Mouse (Mus musculus): ENCODE results near the gene Tex2. TPM values are rescaled to one million over a fixed set of nuclear protein-coding genes. Genes with fewer than 3 reads are reported as not detected.
A peak's percentile ranks its signal among the peaks of the same experiment; 100 is the strongest.
"Not testable (repeated sequence)": the region's sequence is repeated elsewhere in the genome, so short reads cannot be mapped to it uniquely, and the experiment has no call there.

Tex2 gene
- polyA plus RNA-seq, 1 experiment from 2014 or later: 13.1 TPM

DNA sequence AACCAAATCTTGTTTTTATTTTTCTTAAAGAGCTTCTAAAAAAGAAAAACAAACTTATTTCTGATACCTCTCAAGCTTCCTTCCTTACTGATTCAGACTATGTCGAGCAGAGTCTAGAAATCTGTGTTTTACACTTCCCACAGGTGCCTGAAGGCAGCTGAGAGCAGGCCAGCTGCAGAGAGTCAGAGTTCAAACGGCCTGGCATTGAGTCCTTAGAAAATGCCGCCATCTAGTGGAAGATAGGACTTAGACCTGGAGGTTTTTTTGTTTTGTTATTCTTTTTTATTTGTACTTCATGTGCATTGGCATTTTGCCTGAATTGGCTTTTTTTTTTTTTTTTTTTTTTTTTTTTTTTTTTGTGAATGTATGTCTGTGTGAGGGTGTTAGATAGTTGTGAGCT lies 121.8 kb downstream of the Tex2 start:
- Histone ChIP-seq H3K27ac (ENCODE audit: low read length) (no peak overlapping the region), H3K4me3 (replicated peaks; ENCODE audit: low read length) (no peak overlapping the region), H3K9me3 (replicated peaks; ENCODE audit: control insufficient read depth, low read length) (no peaks in the 10 kb centered on the region), H3K4me2 (ENCODE audit: low read depth, low read length) (no peak overlapping the region), H3K9ac (ENCODE audit: low read length) (no peak overlapping the region), H3K36me3 (ENCODE audit: control insufficient read depth, insufficient read depth, low read length) (no peaks in the 10 kb centered on the region), H3K27me3 (ENCODE audit: control insufficient read depth, insufficient read depth, low read length) (no peaks in the 10 kb centered on the region), H3K4me1 (ENCODE audit: control insufficient read depth, insufficient read depth, low read length) (peaks cover 7% of the 10 kb centered on the region)
- ATAC-seq (ENCODE audit: insufficient read depth, low FRiP score): no peak
- WGBS: under 1% methylated on average over 3 of the region's 3 CpGs

DNA sequence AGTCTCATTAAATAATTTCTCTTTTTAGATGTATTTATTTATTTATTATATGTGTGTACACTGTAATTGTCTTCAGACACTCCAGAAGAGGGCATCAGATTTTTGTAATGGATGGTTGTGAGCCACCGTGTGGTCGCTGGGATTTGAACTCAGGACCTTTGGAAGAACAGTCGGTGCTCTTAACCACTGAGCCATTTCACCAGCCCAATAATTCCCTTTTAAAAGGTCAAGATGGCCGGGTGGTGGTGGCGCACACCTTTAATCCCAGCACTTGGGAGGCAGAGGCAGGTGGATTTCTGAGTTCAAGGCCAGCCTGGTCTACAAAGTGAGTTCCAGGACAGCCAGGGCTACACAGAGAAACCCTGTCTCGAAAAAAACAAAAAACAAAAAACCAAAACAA lies 122.6 kb downstream of the Tex2 start:
- H3K4me2 ChIP-seq (ENCODE audit: low read depth, low read length); H3K36me3 ChIP-seq (ENCODE audit: control insufficient read depth, insufficient read depth, low read length); H3K27me3 ChIP-seq (ENCODE audit: control insufficient read depth, insufficient read depth, low read length); H3K9ac ChIP-seq (ENCODE audit: low read length); H3K27ac ChIP-seq (ENCODE audit: low read length); H3K4me3 ChIP-seq (replicated peaks; ENCODE audit: low read length); H3K9me3 ChIP-seq (replicated peaks; ENCODE audit: control insufficient read depth, low read length); ATAC-seq (ENCODE audit: insufficient read depth, low FRiP score): not testable (repeated sequence)
- peaks cover 12% of the 10 kb centered on the region for H3K4me1 ChIP-seq (ENCODE audit: control insufficient read depth, insufficient read depth, low read length)
- WGBS: 81% methylated on average over 6 of the region's 6 CpGs

DNA sequence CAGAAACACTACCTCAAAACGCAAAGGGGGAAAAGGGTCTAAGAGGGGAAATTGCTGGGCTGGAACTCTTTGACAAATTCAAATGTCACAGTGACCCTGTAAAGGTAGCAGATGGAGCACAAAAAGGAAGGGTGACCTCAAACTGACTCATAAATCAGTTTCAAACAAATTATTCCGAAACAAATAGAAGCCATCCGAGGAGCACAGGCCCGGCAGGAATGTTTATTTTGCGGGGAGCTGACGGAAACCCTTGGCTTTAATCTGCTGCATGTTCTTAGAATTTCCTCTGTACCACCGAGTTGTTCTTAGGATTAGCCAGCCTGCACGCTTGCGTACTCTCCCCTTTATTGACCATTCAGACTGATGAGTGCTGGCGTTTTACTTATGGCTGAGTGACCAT lies 123.2 kb downstream of the Tex2 start:
- H3K4me2 ChIP-seq (ENCODE audit: low read depth, low read length): no peak overlapping the region
- H3K4me3 ChIP-seq (replicated peaks; ENCODE audit: low read length): no peak overlapping the region
- WGBS: 25% methylated on average over 10 of the region's 10 CpGs
- no peak for ATAC-seq (ENCODE audit: insufficient read depth, low FRiP score)
- no peaks in the 10 kb centered on the region for H3K27me3 ChIP-seq (ENCODE audit: control insufficient read depth, insufficient read depth, low read length)
- no peak overlapping the region for H3K27ac ChIP-seq (ENCODE audit: low read length)
- no peaks in the 10 kb centered on the region for H3K9me3 ChIP-seq (replicated peaks; ENCODE audit: control insufficient read depth, low read length)
- H3K36me3 ChIP-seq (ENCODE audit: control insufficient read depth, insufficient read depth, low read length): no peaks in the 10 kb centered on the region
- peaks cover 12% of the 10 kb centered on the region for H3K4me1 ChIP-seq (ENCODE audit: control insufficient read depth, insufficient read depth, low read length)
- no peak overlapping the region for H3K9ac ChIP-seq (ENCODE audit: low read length)

DNA sequence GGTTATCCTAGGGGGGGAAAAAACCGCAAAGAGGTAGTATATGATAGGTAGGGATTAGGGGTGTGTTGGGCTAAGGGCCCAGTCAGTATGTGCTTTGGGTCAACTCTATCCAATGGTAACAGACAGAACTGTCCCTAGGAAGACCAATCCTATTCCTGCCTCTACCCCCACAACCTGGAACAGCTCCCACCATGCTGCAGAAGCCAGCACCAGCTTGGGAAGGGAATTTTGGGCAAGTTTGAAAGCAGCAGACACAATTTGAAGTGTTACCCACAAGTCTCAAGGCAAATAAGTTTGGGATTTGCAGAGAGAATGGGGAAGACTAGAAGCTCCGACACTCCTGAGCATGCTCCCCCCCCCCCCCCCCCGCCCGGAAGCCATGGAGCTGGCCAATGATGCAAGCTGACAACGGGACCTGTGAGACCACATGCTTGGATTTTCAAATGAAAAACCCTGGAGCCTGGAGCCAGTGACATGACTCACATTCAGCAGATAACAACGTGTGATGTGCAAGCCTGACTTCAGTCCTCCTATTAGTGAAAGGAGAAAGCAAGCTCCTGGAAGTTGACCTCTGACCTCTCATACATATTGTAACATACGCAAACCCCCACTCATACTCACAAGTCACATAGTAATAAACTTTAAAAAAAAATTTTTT lies 124.1 kb downstream of the Tex2 start:
- WGBS: 46% methylated on average over 7 of the region's 7 CpGs
- Histone ChIP-seq H3K36me3 (ENCODE audit: control insufficient read depth, insufficient read depth, low read length) (no peaks in the 10 kb centered on the region), H3K27me3 (ENCODE audit: control insufficient read depth, insufficient read depth, low read length) (no peaks in the 10 kb centered on the region), H3K9ac (ENCODE audit: low read length) (no peak overlapping the region), H3K4me2 (ENCODE audit: low read depth, low read length) (no peak overlapping the region), H3K4me1 (ENCODE audit: control insufficient read depth, insufficient read depth, low read length) (peaks cover 12% of the 10 kb centered on the region), H3K9me3 (replicated peaks; ENCODE audit: control insufficient read depth, low read length) (no peaks in the 10 kb centered on the region), H3K27ac (ENCODE audit: low read length) (no peak overlapping the region), H3K4me3 (replicated peaks; ENCODE audit: low read length) (no peak overlapping the region)
- ATAC-seq (ENCODE audit: insufficient read depth, low FRiP score): no peak

DNA sequence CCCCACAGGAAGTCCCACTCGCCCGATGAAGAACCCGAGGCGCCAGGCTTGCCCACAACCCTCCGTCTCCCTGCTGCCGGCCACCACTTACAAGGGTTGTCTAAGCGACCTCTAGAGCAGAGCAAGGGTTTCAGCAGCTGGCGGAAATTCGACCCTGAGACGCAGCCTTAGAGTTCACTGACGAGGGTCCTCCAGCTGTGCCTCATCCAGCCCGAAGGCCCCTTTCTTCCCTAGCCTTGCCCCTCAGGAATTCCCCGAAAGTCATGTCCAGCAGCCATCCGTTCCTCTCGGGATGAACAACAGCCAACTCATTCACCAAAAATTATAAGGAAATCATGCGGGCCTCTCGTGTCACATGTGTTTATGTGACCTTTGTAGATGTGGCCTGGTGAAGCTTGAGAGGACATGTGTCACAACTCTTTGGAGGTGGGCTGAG lies 125.1 kb downstream of the Tex2 start:
- Histone ChIP-seq H3K4me1 (ENCODE audit: control insufficient read depth, insufficient read depth, low read length) (peaks cover 12% of the 10 kb centered on the region), H3K27ac (ENCODE audit: low read length) (peak overlapping the region; percentile 87), H3K9me3 (replicated peaks; ENCODE audit: control insufficient read depth, low read length) (no peaks in the 10 kb centered on the region), H3K4me3 (replicated peaks; ENCODE audit: low read length) (peak overlapping the region; percentile 94), H3K9ac (ENCODE audit: low read length) (peak overlapping the region; percentile 63), H3K4me2 (ENCODE audit: low read depth, low read length) (peak overlapping the region; percentile 60), H3K27me3 (ENCODE audit: control insufficient read depth, insufficient read depth, low read length) (no peaks in the 10 kb centered on the region), H3K36me3 (ENCODE audit: control insufficient read depth, insufficient read depth, low read length) (no peaks in the 10 kb centered on the region)
- peak; percentile 42; the same call in 1 of the 2 replicates for ATAC-seq (ENCODE audit: insufficient read depth, low FRiP score)
- 6% methylated on average over 17 of the region's 17 CpGs for WGBS

DNA sequence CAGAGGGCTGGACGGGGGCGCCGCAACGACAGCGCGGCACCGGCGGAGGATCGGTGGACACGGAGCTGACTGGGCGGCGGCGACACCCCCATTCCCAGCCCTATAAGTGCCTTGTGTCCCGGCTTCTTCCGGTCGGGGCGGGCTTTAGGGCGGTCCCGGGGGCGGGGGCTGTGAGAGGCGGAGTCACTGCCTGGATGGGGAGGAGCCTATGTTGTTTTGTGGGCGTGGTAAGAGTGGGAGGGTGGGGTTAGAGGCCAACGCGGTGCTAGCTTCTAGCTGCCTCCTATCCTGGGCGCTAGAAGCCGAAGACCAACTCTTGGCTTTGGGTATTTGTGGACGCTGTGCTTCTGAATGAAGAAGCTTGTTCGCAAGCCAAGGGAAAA lies 125.5 kb downstream of the Tex2 start, which contains the start of gene Ern1:
Ern1 (minus strand) TSS at position 120 of the 383 bp plus-strand sequence.
- peak within 1 kb of the TSS; percentile 87 for H3K27ac ChIP-seq (ENCODE audit: low read length)
- peak; percentile 98 for ATAC-seq (ENCODE audit: insufficient read depth, low FRiP score)

DNA sequence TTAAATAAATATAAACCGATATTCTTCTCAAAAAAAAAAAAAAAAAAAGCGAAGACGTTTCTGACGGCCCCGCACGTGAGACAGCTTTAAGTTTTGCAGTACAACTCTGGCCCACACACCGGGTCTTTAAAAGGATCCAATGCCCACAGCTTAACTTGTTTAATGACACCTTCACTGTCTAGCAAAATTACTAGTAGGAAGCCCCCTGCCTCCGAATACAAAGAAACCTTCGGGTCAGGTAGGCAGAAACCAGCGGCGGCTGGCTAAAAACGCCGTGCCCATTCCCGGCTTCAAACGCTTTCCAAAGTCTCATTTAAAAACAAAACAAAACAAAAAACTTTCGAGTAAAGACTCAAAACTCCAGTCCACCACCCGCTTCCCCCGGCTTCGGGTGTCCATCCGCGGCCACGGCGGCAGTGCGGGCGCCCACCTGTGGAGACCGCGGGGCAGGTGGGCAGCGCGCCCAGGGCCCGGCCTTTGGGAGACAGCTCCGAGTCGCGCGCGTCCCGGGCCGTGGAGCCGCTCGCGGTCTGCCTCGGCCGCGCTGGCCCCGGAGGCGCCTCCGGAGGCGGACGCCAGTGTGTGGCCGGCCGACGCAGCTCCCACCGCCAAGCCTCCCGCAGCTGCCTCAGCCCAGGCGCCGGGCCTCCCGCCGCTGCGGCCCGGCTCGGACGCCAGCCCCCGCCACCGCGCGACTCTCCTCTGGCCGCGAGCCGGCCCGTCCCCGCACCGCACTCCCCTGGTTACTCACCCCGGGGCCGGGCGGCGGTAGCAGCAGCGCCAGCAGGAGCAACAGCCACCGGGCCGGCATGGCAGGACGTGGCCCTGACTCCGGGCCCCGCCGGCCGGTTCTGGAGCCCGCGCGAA lies 126.1 kb downstream of the Tex2 start:
- Histone ChIP-seq H3K9me3 (replicated peaks; ENCODE audit: control insufficient read depth, low read length) (no peaks in the 10 kb centered on the region), H3K4me3 (replicated peaks; ENCODE audit: low read length) (peak overlapping the region; percentile 94), H3K27ac (ENCODE audit: low read length) (peak overlapping the region; percentile 87), H3K36me3 (ENCODE audit: control insufficient read depth, insufficient read depth, low read length) (no peaks in the 10 kb centered on the region), H3K27me3 (ENCODE audit: control insufficient read depth, insufficient read depth, low read length) (no peaks in the 10 kb centered on the region), H3K4me1 (ENCODE audit: control insufficient read depth, insufficient read depth, low read length) (peaks cover 12% of the 10 kb centered on the region), H3K4me2 (ENCODE audit: low read depth, low read length) (peak overlapping the region; percentile 60), H3K9ac (ENCODE audit: low read length) (peak overlapping the region; percentile 93)
- WGBS: under 1% methylated on average over 82 of the region's 86 CpGs
- peak; percentile 84 for ATAC-seq (ENCODE audit: insufficient read depth, low FRiP score)

More for the DNA sequence above, 125.5 kb downstream of the Tex2 start, which contains the start of gene Ern1:
- Histone ChIP-seq H3K9me3 (replicated peaks; ENCODE audit: control insufficient read depth, low read length) (no peaks in the 10 kb centered on the region), H3K4me3 (replicated peaks; ENCODE audit: low read length) (peak within 1 kb of the TSS; percentile 94), H3K4me2 (ENCODE audit: low read depth, low read length) (peak within 1 kb of the TSS; percentile 60), H3K4me1 (ENCODE audit: control insufficient read depth, insufficient read depth, low read length) (peaks cover 12% of the 10 kb centered on the region), H3K9ac (ENCODE audit: low read length) (peak within 1 kb of the TSS; percentile 93), H3K27me3 (ENCODE audit: control insufficient read depth, insufficient read depth, low read length) (no peaks in the 10 kb centered on the region), H3K36me3 (ENCODE audit: control insufficient read depth, insufficient read depth, low read length) (no peaks in the 10 kb centered on the region)
- 1% methylated on average over 28 of the region's 28 CpGs for WGBS

DNA sequence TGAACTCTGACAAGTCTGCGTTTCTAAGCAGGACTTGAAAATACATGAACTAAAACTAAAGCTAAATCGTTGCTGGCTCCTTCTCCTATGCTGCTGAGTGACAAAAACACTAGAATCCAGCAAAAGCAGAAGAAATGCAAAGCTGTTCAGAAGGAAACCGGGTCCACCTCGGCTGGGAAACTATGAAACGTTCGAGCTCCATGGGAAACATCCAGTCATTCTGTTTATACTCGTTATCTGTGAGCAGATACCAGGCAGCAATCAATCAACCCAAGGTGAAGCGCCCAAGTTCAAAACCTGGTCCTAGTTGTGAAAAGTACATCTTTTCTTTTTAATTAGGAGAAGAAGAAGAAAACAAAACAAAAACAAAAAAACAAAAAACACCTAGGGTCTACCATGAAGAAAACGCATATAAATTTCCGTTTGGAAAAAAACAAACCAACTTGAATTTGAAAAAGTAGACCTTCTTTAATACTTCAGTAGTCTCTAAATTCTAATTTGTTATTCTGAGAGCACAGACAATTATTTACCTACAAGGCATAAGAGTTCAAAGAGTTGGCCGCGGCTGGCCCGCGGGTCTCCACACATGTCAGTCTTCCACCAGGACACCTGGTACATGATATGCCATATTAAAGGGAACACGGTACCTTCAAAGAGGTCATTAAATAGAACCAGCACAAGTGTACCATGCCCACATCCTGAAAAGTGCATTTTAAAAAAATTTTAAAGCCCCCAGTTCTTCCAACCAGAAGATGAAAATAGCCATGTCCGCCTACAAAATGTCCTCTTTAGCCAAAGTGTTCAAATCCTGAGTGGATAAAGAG lies 127.0 kb downstream of the Tex2 start:
- no peaks in the 10 kb centered on the region for H3K9me3 ChIP-seq (replicated peaks; ENCODE audit: control insufficient read depth, low read length)
- H3K4me3 ChIP-seq (replicated peaks; ENCODE audit: low read length): peak overlapping the region; percentile 94
- peak overlapping the region; percentile 93 for H3K9ac ChIP-seq (ENCODE audit: low read length)
- H3K4me1 ChIP-seq (ENCODE audit: control insufficient read depth, insufficient read depth, low read length): peaks cover 12% of the 10 kb centered on the region
- no peaks in the 10 kb centered on the region for H3K27me3 ChIP-seq (ENCODE audit: control insufficient read depth, insufficient read depth, low read length)
- no peaks in the 10 kb centered on the region for H3K36me3 ChIP-seq (ENCODE audit: control insufficient read depth, insufficient read depth, low read length)
- H3K27ac ChIP-seq (ENCODE audit: low read length): 0 out of 2 replicates have a peak overlapping the region, but pooled peaks have one; percentile 8
- no peak for ATAC-seq (ENCODE audit: insufficient read depth, low FRiP score)
- H3K4me2 ChIP-seq (ENCODE audit: low read depth, low read length): peak overlapping the region; percentile 60
- WGBS: 20% methylated on average over 16 of the region's 16 CpGs
